Mouse (Mus musculus): ENCODE data around the gene Pde3a. TPM values are rescaled to one million over a fixed set of nuclear protein-coding genes. Genes with fewer than 3 reads are reported as not detected.

Pde3a gene
- polyA plus RNA-seq, 1 experiment from 2014 or later: 7.4 TPM

- H3K4me3 ChIP-seq (ENCODE audit: low read depth, low read length): no peak overlapping the region
- no peak overlapping the region for H3K9ac ChIP-seq
- H3K4me2 ChIP-seq: no peak overlapping the region
- no peaks in the 10 kb centered on the region for H3K36me3 ChIP-seq (ENCODE audit: insufficient read depth)
- no peaks in the 10 kb centered on the region for H3K4me1 ChIP-seq (ENCODE audit: insufficient read depth)
- DNase-seq: no peak
- H3K9me3 ChIP-seq (ENCODE audit: low read depth, low read length): no peaks in the 10 kb centered on the region
- no peak for ATAC-seq (ENCODE audit: insufficient read depth)
- 77% methylated on average over 7 of the region's 7 CpGs for WGBS
- TF ChIP-seq CTCF (IDR thresholded peaks at IDR 0.05; ENCODE audit: low read depth): no peak
- no peaks in the 10 kb centered on the region for H3K27me3 ChIP-seq (ENCODE audit: insufficient read depth, low read length)
- H3K27ac ChIP-seq (ENCODE audit: low read depth): no peak overlapping the region
Measured at GRCm38 (mm10) chr6:141282796-141283195, 33.7 kb downstream of the Pde3a start.

GRCm38 (mm10) chr6:141291195-141291594, 42.1 kb downstream of the Pde3a start:
- H3K27ac ChIP-seq (ENCODE audit: low read depth): no peak overlapping the region
- H3K9ac ChIP-seq: no peak overlapping the region
- no peaks in the 10 kb centered on the region for H3K9me3 ChIP-seq (ENCODE audit: low read depth, low read length)
- no peak overlapping the region for H3K4me3 ChIP-seq (ENCODE audit: low read depth, low read length)
- ATAC-seq (ENCODE audit: insufficient read depth) (no peak), DNase-seq (no peak)
- TF ChIP-seq CTCF (IDR thresholded peaks at IDR 0.05; ENCODE audit: low read depth): no peak
- H3K36me3 ChIP-seq (ENCODE audit: insufficient read depth): no peaks in the 10 kb centered on the region
- 90% methylated on average over 2 of the region's 2 CpGs for WGBS
- H3K4me1 ChIP-seq (ENCODE audit: insufficient read depth): no peaks in the 10 kb centered on the region
- H3K4me2 ChIP-seq: no peak overlapping the region
- no peaks in the 10 kb centered on the region for H3K27me3 ChIP-seq (ENCODE audit: insufficient read depth, low read length)

GRCm38 (mm10) chr6:141292826-141293459, 43.9 kb downstream of the Pde3a start:
- H3K4me1 ChIP-seq (ENCODE audit: insufficient read depth): no peaks in the 10 kb centered on the region
- 82% methylated on average over 10 of the region's 10 CpGs for WGBS
- H3K9me3 ChIP-seq (ENCODE audit: low read depth, low read length): no peaks in the 10 kb centered on the region
- H3K9ac ChIP-seq: no peak overlapping the region
- no peaks in the 10 kb centered on the region for H3K36me3 ChIP-seq (ENCODE audit: insufficient read depth)
- H3K4me3 ChIP-seq (ENCODE audit: low read depth, low read length): no peak overlapping the region
- DNase-seq (no peak), ATAC-seq (ENCODE audit: insufficient read depth) (no peak)
- H3K4me2 ChIP-seq: no peak overlapping the region
- H3K27me3 ChIP-seq (ENCODE audit: insufficient read depth, low read length): no peaks in the 10 kb centered on the region
- TF ChIP-seq CTCF (IDR thresholded peaks at IDR 0.05; ENCODE audit: low read depth): no peak
- H3K27ac ChIP-seq (ENCODE audit: low read depth): no peak overlapping the region

GRCm38 (mm10) chr6:141293460-141293853, 44.4 kb downstream of the Pde3a start:
- Histone ChIP-seq H3K4me3 (ENCODE audit: low read depth, low read length) (no peak overlapping the region), H3K36me3 (ENCODE audit: insufficient read depth) (no peaks in the 10 kb centered on the region), H3K4me2 (no peak overlapping the region), H3K27me3 (ENCODE audit: insufficient read depth, low read length) (no peaks in the 10 kb centered on the region), H3K27ac (ENCODE audit: low read depth) (no peak overlapping the region), H3K4me1 (ENCODE audit: insufficient read depth) (no peaks in the 10 kb centered on the region), H3K9ac (no peak overlapping the region), H3K9me3 (ENCODE audit: low read depth, low read length) (no peaks in the 10 kb centered on the region)
- DNase-seq (no peak), ATAC-seq (ENCODE audit: insufficient read depth) (no peak)
- no peak for TF ChIP-seq CTCF (IDR thresholded peaks at IDR 0.05; ENCODE audit: low read depth)
- 56% methylated on average over 2 of the region's 2 CpGs for WGBS

- no peak for TF ChIP-seq CTCF (IDR thresholded peaks at IDR 0.05; ENCODE audit: low read depth)
- no peak for ATAC-seq (ENCODE audit: insufficient read depth)
- 68% methylated on average over 3 of the region's 3 CpGs for WGBS
Measured at GRCm38 (mm10) chr6:141295264-141295663, 46.2 kb downstream of the Pde3a start.

GRCm38 (mm10) chr6:141301750-141302748, 53.0 kb downstream of the Pde3a start:
- ATAC-seq (ENCODE audit: insufficient read depth): no peak
- no peak for DNase-seq
- 84% methylated on average over 14 of the region's 14 CpGs for WGBS
- no peak for TF ChIP-seq CTCF (IDR thresholded peaks at IDR 0.05; ENCODE audit: low read depth)
- Histone ChIP-seq H3K9me3 (ENCODE audit: low read depth, low read length) (no peaks in the 10 kb centered on the region), H3K27ac (ENCODE audit: low read depth) (no peak overlapping the region), H3K9ac (no peak overlapping the region), H3K4me1 (ENCODE audit: insufficient read depth) (no peaks in the 10 kb centered on the region), H3K4me2 (no peak overlapping the region), H3K36me3 (ENCODE audit: insufficient read depth) (no peaks in the 10 kb centered on the region), H3K27me3 (ENCODE audit: insufficient read depth, low read length) (no peaks in the 10 kb centered on the region), H3K4me3 (ENCODE audit: low read depth, low read length) (no peak overlapping the region)

More at GRCm38 (mm10) chr6:141295264-141295663, 46.2 kb downstream of the Pde3a start:
- no peaks in the 10 kb centered on the region for H3K9me3 ChIP-seq (ENCODE audit: low read depth, low read length)
- no peak for DNase-seq
- no peaks in the 10 kb centered on the region for H3K4me1 ChIP-seq (ENCODE audit: insufficient read depth)
- no peak overlapping the region for H3K4me2 ChIP-seq
- no peak overlapping the region for H3K27ac ChIP-seq (ENCODE audit: low read depth)
- H3K36me3 ChIP-seq (ENCODE audit: insufficient read depth): no peaks in the 10 kb centered on the region
- no peak overlapping the region for H3K4me3 ChIP-seq (ENCODE audit: low read depth, low read length)
- H3K27me3 ChIP-seq (ENCODE audit: insufficient read depth, low read length): no peaks in the 10 kb centered on the region
- H3K9ac ChIP-seq: no peak overlapping the region

GRCm38 (mm10) chr6:141302842-141303241, 53.8 kb downstream of the Pde3a start:
- no peak for DNase-seq

More at GRCm38 (mm10) chr6:141302842-141303241, 53.8 kb downstream of the Pde3a start:
- ATAC-seq (ENCODE audit: insufficient read depth): no peak
- Histone ChIP-seq H3K9ac (no peak overlapping the region), H3K4me3 (ENCODE audit: low read depth, low read length) (no peak overlapping the region), H3K4me2 (no peak overlapping the region), H3K4me1 (ENCODE audit: insufficient read depth) (no peaks in the 10 kb centered on the region), H3K36me3 (ENCODE audit: insufficient read depth) (no peaks in the 10 kb centered on the region), H3K9me3 (ENCODE audit: low read depth, low read length) (no peaks in the 10 kb centered on the region), H3K27me3 (ENCODE audit: insufficient read depth, low read length) (no peaks in the 10 kb centered on the region), H3K27ac (ENCODE audit: low read depth) (no peak overlapping the region)
- 59% methylated on average over 4 of the region's 4 CpGs for WGBS
- no peak for TF ChIP-seq CTCF (IDR thresholded peaks at IDR 0.05; ENCODE audit: low read depth)
